Mouse (Mus musculus): ENCODE results near the gene Plagl2. TPM values are rescaled to one million over a fixed set of nuclear protein-coding genes. Genes with fewer than 3 reads are reported as not detected.

Plagl2 gene
- polyA plus RNA-seq, 1 experiment, result 15.3 TPM

DNA sequence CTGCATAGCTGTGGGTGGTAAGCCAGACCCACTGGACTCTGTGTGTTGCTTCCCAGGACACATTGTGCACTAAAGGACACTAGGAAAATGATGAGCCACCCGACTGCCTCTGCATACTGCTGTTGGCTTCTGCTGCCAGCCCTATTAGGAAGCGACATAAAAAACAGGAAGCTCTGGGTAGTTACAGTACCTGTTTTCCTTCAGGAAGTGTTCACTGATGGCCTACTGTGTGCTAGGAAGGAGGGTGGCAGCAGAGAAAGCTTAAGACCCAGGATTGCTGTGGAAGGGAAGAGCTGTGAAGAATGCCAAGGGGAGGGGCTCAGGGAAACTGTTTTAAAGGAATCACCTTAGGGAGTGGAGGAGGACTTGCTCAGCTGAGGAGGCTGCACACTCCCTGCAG lies 26.1 kb upstream of the Plagl2 start:
- TF ChIP-seq POLR2A (IDR thresholded peaks at IDR 0.05; ENCODE audit: low read depth, low read length) (no peak), CTCF (IDR thresholded peaks at IDR 0.05; ENCODE audit: borderline replicate concordance, insufficient read depth, low read length) (no peak)
- Histone ChIP-seq H3K4me3 (ENCODE audit: insufficient read depth, low read length) (no peak overlapping the region), H3K4me1 (ENCODE audit: control insufficient read depth, insufficient read depth, low read length) (no peaks in the 10 kb centered on the region), H3K27ac (ENCODE audit: insufficient read depth, low read length) (no peak overlapping the region)

GRCm38 (mm10) chr2:153263053-153263452 lies 21.8 kb upstream of the Plagl2 start:
- Histone ChIP-seq H3K4me3 (ENCODE audit: insufficient read depth, low read length) (no peak overlapping the region), H3K4me1 (ENCODE audit: control insufficient read depth, insufficient read depth, low read length) (no peaks in the 10 kb centered on the region), H3K27ac (ENCODE audit: insufficient read depth, low read length) (no peak overlapping the region)
- TF ChIP-seq POLR2A (IDR thresholded peaks at IDR 0.05; ENCODE audit: low read depth, low read length) (no peak), CTCF (IDR thresholded peaks at IDR 0.05; ENCODE audit: borderline replicate concordance, insufficient read depth, low read length) (no peak)

GRCm38 (mm10) chr2:153259864-153260674 lies 18.8 kb upstream of the Plagl2 start:
- Histone ChIP-seq H3K4me3 (ENCODE audit: insufficient read depth, low read length) (no peak overlapping the region), H3K4me1 (ENCODE audit: control insufficient read depth, insufficient read depth, low read length) (no peaks in the 10 kb centered on the region), H3K27ac (ENCODE audit: insufficient read depth, low read length) (no peak overlapping the region)
- TF ChIP-seq CTCF (IDR thresholded peaks at IDR 0.05; ENCODE audit: borderline replicate concordance, insufficient read depth, low read length), result no peak
- no peak for TF ChIP-seq POLR2A (IDR thresholded peaks at IDR 0.05; ENCODE audit: low read depth, low read length)

DNA sequence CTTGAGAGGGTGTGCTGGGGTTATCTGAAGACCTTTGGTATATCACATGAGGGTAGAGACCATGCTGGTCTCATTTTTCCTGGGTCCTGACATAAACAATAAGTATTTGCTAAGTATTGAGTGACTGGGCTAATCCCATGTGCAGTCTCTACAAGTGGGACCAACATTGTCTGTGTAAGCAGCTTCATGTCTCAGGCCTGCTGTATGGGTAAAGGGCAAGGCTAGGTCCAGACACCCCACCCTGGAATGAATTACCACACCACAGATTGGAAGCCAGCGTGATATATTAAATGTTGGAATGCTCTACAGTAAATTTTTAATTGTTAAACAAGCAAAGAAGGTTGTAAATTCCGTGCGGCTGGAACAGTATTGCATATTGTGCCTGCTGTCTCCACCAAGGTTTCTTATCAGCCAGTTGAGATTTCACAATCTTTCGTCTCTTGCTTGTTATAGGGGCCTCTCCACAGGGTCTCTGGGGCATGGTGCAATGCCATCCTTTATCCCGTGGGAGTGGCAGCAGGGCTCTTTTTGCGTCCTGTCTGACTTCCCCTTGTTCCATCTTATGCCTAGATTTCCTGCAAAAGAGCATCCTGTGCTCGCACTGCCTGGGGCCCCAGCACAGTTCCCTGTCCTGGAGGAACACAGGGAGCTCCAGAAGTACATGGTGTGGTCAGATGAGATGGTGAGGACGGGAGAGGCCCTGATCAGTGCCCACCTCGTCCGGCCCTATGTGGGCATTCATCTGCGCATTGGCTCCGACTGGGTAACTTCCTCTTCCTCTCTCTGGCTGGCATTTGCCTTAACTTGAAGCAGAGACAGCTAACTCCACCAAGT lies 18.0 kb upstream of the Plagl2 start:
- no peak overlapping the region for H3K4me3 ChIP-seq (ENCODE audit: insufficient read depth, low read length)
- H3K27ac ChIP-seq (ENCODE audit: insufficient read depth, low read length), result no peak overlapping the region
- no peaks in the 10 kb centered on the region for H3K4me1 ChIP-seq (ENCODE audit: control insufficient read depth, insufficient read depth, low read length)
- TF ChIP-seq CTCF (IDR thresholded peaks at IDR 0.05; ENCODE audit: borderline replicate concordance, insufficient read depth, low read length) (no peak), POLR2A (IDR thresholded peaks at IDR 0.05; ENCODE audit: low read depth, low read length) (no peak)

- Histone ChIP-seq H3K27ac (ENCODE audit: insufficient read depth, low read length) (no peak overlapping the region), H3K4me1 (ENCODE audit: control insufficient read depth, insufficient read depth, low read length) (no peaks in the 10 kb centered on the region), H3K4me3 (ENCODE audit: insufficient read depth, low read length) (no peak overlapping the region)
- TF ChIP-seq POLR2A (IDR thresholded peaks at IDR 0.05; ENCODE audit: low read depth, low read length), result no peak
- no peak for TF ChIP-seq CTCF (IDR thresholded peaks at IDR 0.05; ENCODE audit: borderline replicate concordance, insufficient read depth, low read length)
Observed at GRCm38 (mm10) chr2:153256604-153257003, 15.4 kb upstream of the Plagl2 start.

DNA sequence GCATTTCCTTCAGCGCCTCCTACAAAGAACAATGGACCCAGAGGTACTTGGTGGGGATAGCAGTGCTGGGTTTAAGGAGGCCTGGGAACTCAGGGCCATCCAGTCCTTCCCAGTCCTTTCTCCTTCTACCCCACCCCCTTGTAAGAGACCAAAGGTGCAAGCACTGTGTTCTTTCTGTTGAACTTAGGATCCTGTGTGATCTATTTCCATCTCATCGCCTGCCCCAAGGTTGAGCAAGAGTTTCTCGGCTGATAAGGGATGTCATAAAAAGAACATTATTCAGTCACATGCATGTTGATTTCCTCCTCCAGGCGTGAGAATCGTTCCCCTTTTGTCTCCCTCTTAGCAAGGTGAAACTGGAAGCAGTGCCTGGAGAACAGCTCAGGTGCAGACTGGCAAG lies 8.5 kb upstream of the Plagl2 start:
- Histone ChIP-seq H3K4me3 (ENCODE audit: insufficient read depth, low read length) (no peak overlapping the region), H3K4me1 (ENCODE audit: control insufficient read depth, insufficient read depth, low read length) (no peaks in the 10 kb centered on the region), H3K27ac (ENCODE audit: insufficient read depth, low read length) (no peak overlapping the region)
- TF ChIP-seq CTCF (IDR thresholded peaks at IDR 0.05; ENCODE audit: borderline replicate concordance, insufficient read depth, low read length) (no peak), POLR2A (IDR thresholded peaks at IDR 0.05; ENCODE audit: low read depth, low read length) (no peak)

DNA sequence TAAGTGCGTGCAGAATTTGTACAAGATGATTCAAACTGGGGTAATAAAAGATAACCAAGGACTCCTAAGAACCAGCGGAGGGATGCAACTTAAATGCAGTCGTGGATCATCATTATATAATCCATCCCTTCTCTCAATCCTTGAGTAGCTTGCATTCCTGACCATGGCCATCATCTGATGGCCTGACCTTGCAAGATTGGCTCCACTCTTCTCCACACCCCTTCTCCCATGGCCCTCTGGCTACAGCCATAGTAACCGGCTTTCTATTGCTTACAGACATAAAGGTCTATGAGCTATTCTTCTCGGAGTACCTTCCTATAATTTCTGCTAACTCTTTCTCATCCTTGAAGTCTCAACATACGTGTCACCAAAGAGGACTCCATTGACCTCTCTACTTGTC lies 930 bp upstream of the Plagl2 start:
- peak overlapping the region; percentile 92 for H3K27ac ChIP-seq (ENCODE audit: insufficient read depth, low read length)

DNA sequence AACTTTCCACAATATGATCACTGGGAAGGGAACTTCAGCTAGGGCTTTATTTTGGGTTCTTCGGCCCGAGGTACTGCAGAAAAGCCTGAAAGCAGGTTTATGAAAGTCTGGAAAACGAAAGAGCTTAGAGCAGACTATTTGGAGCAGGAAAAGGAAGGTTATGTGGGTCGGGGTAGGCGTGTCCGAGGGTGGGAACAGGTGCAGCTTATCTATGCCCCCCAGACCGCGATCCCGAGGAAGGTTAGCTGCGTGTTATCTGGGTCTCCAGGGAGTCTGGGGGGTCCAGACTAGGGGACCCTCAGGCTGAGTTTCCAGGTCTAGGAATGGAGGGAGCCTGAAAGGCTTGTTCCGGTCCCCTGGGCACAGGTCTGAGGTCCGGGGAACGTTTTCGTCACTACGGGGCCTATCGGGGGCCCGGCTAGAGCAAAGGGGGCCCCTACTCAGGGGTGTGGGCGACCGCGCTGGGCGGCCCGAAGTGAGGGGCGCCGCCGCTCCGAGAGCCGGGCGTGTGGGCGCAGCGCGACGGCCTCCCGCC lies 458 bp downstream of the Plagl2 start:
- no peak for TF ChIP-seq POLR2A (IDR thresholded peaks at IDR 0.05; ENCODE audit: low read depth, low read length)
- no peak for TF ChIP-seq CTCF (IDR thresholded peaks at IDR 0.05; ENCODE audit: borderline replicate concordance, insufficient read depth, low read length)
- H3K27ac ChIP-seq (ENCODE audit: insufficient read depth, low read length), result peak overlapping the region; percentile 55
- H3K4me1 ChIP-seq (ENCODE audit: control insufficient read depth, insufficient read depth, low read length), result peaks cover 15% of the 10 kb centered on the region
- H3K4me3 ChIP-seq (ENCODE audit: insufficient read depth, low read length), result peak overlapping the region; percentile 89

More for the DNA sequence above, 930 bp upstream of the Plagl2 start:
- peak overlapping the region; percentile 99 for H3K4me3 ChIP-seq (ENCODE audit: insufficient read depth, low read length)
- no peak for TF ChIP-seq CTCF (IDR thresholded peaks at IDR 0.05; ENCODE audit: borderline replicate concordance, insufficient read depth, low read length)
- no peak for TF ChIP-seq POLR2A (IDR thresholded peaks at IDR 0.05; ENCODE audit: low read depth, low read length)
- H3K4me1 ChIP-seq (ENCODE audit: control insufficient read depth, insufficient read depth, low read length), result peaks cover 15% of the 10 kb centered on the region

DNA sequence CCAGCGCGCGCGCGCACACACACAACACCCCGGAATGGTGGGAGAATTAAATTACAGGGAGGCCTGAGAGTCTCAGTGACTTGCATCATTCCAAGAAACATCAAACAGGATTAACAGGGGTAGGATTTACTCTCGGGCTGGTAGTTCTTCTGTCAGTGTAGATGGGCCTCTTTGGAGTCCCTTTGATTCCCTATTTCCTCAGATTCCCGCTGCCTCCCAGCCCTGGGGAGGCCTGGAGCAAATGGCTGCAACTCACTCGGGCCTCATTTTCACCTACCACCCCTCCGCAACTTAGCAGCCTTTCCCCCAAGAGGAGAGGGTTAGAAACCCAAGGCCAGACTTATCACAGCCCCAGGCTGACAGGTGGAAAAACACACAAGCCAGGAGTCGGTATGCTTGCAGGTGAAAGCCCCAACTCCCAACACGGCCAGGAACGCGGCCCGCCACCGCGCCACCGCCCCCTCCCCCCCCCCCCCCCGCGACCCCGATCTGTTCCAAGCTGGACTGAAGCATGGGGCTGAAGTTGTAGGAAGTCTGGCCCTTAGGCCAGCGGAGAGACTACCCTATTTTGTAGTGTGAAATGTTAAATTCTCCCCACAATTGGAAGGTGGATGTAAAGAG lies 1.3 kb downstream of the Plagl2 start:
- Histone ChIP-seq H3K27ac (ENCODE audit: insufficient read depth, low read length) (peak overlapping the region; percentile 55), H3K4me3 (ENCODE audit: insufficient read depth, low read length) (peak overlapping the region; percentile 89), H3K4me1 (ENCODE audit: control insufficient read depth, insufficient read depth, low read length) (peaks cover 15% of the 10 kb centered on the region)
- TF ChIP-seq CTCF (IDR thresholded peaks at IDR 0.05; ENCODE audit: borderline replicate concordance, insufficient read depth, low read length) (no peak), POLR2A (IDR thresholded peaks at IDR 0.05; ENCODE audit: low read depth, low read length) (no peak)

All from embryonic fibroblast, embryonic 13.5 days (primary cell).